Mouse (Mus musculus): ENCODE results near the gene Slc2a5. TPM values are rescaled to one million over a fixed set of nuclear protein-coding genes. Genes with fewer than 3 reads are reported as not detected.

Gene Slc2a5
- polyA plus RNA-seq, 1 experiment from 2014 or later = 0.14 TPM

DNA sequence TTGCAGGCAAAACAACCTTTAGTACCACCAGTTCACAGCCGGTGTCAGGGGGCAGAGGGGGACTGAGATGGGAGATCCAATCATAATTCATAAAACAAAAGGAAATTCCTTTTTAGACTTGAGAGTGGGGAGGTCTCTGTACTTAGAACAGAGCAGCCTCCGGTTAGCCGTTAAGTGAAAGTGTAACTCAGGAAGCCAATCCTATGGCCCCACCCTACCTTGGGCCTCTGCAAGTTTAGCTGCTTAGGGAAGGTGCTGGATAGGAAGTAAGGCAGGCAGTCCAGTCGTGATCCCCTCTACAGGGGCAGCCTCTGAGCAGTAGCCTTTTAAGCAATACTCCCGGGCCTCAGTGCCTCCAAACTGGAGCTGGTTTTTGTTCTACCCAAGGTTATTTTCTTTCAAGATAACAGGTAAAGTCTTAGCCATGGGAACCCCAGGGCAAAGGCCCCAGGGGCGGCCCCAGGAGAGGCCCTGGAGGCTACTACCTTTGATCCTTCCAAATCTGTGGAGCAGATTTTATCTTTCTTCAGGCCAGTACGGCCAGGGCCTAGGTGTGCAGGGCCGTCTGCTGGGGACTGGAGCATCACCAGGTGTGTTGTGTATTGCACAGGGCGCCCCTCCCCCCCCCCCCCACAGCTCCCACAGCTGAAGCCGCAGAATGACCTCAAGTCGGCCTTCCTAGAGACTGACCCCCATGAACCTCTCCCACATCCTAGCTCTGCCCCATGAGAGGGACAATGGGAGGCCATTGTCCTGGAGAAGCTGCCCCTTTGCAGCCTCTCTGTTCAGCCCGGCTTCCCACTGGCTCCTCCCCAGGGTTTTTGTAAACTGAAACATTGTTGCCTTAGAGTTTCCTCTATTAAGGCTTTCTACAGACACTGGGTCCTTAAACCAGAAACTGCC, 25.3 kb upstream of the Slc2a5 start:
- DNase-seq (ENCODE audit: low spot score) (no peak), ATAC-seq (replicated peaks; ENCODE audit: low FRiP score) (no peak)
- WGBS = 53% methylated on average over 12 of the region's 12 CpGs
- Histone ChIP-seq H3K9ac (ENCODE audit: low read depth, low read length) (no peak overlapping the region), H3K27me3 (replicated peaks; ENCODE audit: control insufficient read depth, insufficient read depth, low read length) (peaks cover 28% of the 10 kb centered on the region), H3K9me3 (ENCODE audit: control insufficient read depth, low read length) (no peaks in the 10 kb centered on the region), H3K36me3 (ENCODE audit: control insufficient read depth, insufficient read depth, low read length) (no peaks in the 10 kb centered on the region), H3K4me1 (replicated peaks; ENCODE audit: control insufficient read depth, insufficient read depth, low read length) (no peaks in the 10 kb centered on the region), H3K4me3 (ENCODE audit: low read depth, low read length) (no peak overlapping the region), H3K4me2 (no peak overlapping the region), H3K27ac (ENCODE audit: low read depth, low read length) (no peak overlapping the region)

DNA sequence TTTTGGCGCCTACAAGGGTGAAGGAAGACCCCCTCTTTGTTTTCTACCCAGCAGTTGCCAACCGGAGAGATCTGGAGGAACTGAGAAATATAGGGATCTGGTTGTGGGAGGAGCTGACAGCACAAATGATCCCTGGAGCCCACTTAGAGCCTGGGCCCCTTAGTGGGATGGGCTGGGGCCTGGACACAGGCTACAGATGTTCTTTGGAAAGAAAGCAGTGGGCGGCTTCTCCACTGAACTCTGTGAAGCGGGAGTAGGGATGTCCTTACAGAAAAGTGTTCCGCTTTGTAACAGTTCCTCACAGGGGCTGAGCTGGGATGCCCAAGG, 24.7 kb upstream of the Slc2a5 start:
- H3K27me3 ChIP-seq (replicated peaks; ENCODE audit: control insufficient read depth, insufficient read depth, low read length) = peaks cover 22% of the 10 kb centered on the region
- H3K9me3 ChIP-seq (ENCODE audit: control insufficient read depth, low read length) = no peaks in the 10 kb centered on the region
- H3K9ac ChIP-seq (ENCODE audit: low read depth, low read length) = no peak overlapping the region
- ATAC-seq (replicated peaks; ENCODE audit: low FRiP score) = no peak
- H3K36me3 ChIP-seq (ENCODE audit: control insufficient read depth, insufficient read depth, low read length) = no peaks in the 10 kb centered on the region
- H3K4me3 ChIP-seq (ENCODE audit: low read depth, low read length) = no peak overlapping the region
- H3K4me2 ChIP-seq = no peak overlapping the region
- H3K4me1 ChIP-seq (replicated peaks; ENCODE audit: control insufficient read depth, insufficient read depth, low read length) = no peaks in the 10 kb centered on the region
- no peak for DNase-seq (ENCODE audit: low spot score)
- no peak overlapping the region for H3K27ac ChIP-seq (ENCODE audit: low read depth, low read length)
- WGBS = 65% methylated on average over 5 of the region's 5 CpGs

DNA sequence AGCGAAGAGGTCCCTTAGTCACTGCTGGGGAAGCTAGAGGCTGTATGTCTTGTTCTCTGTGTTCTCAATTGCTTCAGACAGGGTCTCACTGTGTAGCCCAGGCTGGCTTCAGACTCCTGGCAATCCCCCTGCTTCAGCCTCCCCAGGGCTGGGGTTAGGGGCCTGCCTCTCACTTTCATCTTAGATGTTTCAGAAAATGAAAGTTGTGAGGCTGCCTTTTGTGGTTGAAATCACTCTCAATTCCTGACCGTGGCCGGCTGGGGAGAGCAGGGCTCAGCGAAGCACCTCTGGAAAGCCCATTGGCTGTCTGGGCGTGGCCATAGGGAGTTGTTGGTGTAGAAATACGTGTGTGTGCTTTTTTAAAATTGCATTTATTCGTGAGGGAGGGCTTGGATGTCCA, 22.8 kb upstream of the Slc2a5 start:
- Histone ChIP-seq H3K4me1 (replicated peaks; ENCODE audit: control insufficient read depth, insufficient read depth, low read length) (no peaks in the 10 kb centered on the region), H3K27me3 (replicated peaks; ENCODE audit: control insufficient read depth, insufficient read depth, low read length) (peaks cover 23% of the 10 kb centered on the region), H3K4me3 (ENCODE audit: low read depth, low read length) (no peak overlapping the region), H3K9ac (ENCODE audit: low read depth, low read length) (no peak overlapping the region), H3K4me2 (no peak overlapping the region), H3K9me3 (ENCODE audit: control insufficient read depth, low read length) (no peaks in the 10 kb centered on the region), H3K36me3 (ENCODE audit: control insufficient read depth, insufficient read depth, low read length) (no peaks in the 10 kb centered on the region), H3K27ac (ENCODE audit: low read depth, low read length) (no peak overlapping the region)
- DNase-seq (ENCODE audit: low spot score) = no peak
- 66% methylated on average over 7 of the region's 7 CpGs for WGBS
- ATAC-seq (replicated peaks; ENCODE audit: low FRiP score) = no peak

DNA sequence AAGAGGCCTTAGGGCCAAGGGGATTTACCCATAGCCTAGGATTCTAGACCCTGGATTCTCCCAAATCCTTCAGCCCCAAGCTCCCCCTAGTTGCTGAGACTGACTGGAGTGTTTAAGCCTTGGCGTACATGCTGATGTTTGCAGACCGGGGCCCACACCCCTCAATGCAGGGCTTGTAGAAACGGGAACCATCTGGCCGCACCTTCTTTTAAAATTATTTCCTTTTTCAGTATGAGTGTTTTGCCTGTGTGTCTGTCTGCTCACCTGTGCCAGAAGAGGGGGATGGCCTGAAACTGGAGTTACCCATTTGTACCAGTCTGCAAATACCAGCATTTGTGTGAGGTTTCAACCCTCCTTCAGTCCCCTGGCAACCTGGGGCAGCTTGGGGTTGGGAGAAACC, 21.2 kb upstream of the Slc2a5 start:
- Histone ChIP-seq H3K4me1 (replicated peaks; ENCODE audit: control insufficient read depth, insufficient read depth, low read length) (no peaks in the 10 kb centered on the region), H3K9ac (ENCODE audit: low read depth, low read length) (no peak overlapping the region), H3K27me3 (replicated peaks; ENCODE audit: control insufficient read depth, insufficient read depth, low read length) (peaks cover 20% of the 10 kb centered on the region), H3K4me2 (no peak overlapping the region), H3K36me3 (ENCODE audit: control insufficient read depth, insufficient read depth, low read length) (no peaks in the 10 kb centered on the region), H3K4me3 (ENCODE audit: low read depth, low read length) (no peak overlapping the region), H3K9me3 (ENCODE audit: control insufficient read depth, low read length) (no peaks in the 10 kb centered on the region), H3K27ac (ENCODE audit: low read depth, low read length) (no peak overlapping the region)
- ATAC-seq (replicated peaks; ENCODE audit: low FRiP score) (no peak), DNase-seq (ENCODE audit: low spot score) (no peak)
- WGBS = 79% methylated on average over 4 of the region's 4 CpGs

DNA sequence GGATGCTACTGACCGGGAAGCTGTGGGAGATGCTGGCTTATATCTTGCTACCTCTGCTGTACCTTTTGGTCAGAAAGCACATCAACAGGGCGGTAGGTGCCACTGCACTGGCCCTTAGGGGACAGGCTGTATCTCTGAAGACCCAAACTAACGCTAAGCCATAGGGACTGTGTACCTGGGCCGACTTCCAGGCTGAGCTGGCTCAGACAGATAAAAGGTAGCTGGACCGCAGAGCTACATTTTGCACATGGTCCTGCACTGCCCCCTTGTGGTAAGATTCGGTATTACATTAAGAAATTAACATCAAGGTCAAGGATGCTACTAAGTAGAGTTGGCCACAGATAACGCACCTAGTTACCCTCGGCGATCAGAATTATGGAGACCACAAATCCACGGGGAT, 20.2 kb upstream of the Slc2a5 start:
- Histone ChIP-seq H3K27me3 (replicated peaks; ENCODE audit: control insufficient read depth, insufficient read depth, low read length) (peaks cover 20% of the 10 kb centered on the region), H3K9ac (ENCODE audit: low read depth, low read length) (no peak overlapping the region)
- DNase-seq (ENCODE audit: low spot score) = no peak

DNA sequence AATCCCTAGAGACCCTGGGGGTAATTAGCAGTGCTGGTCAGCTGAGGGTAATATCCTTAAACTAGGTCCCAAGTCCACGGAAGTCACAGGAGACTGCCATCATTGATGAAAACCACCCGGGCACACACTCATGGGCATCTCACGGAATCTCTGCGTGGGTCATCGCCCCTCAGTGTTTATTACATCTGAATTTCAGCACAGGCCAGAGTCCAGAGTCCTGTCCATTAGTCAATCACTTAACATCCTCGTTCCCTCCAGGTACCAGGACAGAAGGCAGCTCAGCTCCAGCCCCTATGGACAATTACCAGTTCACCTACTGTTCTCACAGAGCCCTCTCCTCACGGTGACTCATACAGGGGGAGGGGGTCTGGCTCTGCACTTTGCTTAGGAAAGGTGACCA, 16.3 kb upstream of the Slc2a5 start:
- DNase-seq (ENCODE audit: low spot score) (no peak), ATAC-seq (replicated peaks; ENCODE audit: low FRiP score) (no peak)
- Histone ChIP-seq H3K36me3 (ENCODE audit: control insufficient read depth, insufficient read depth, low read length) (no peaks in the 10 kb centered on the region), H3K4me3 (ENCODE audit: low read depth, low read length) (no peak overlapping the region), H3K9ac (ENCODE audit: low read depth, low read length) (no peak overlapping the region), H3K4me1 (replicated peaks; ENCODE audit: control insufficient read depth, insufficient read depth, low read length) (no peaks in the 10 kb centered on the region), H3K27ac (ENCODE audit: low read depth, low read length) (no peak overlapping the region), H3K4me2 (no peak overlapping the region), H3K9me3 (ENCODE audit: control insufficient read depth, low read length) (no peaks in the 10 kb centered on the region), H3K27me3 (replicated peaks; ENCODE audit: control insufficient read depth, insufficient read depth, low read length) (peaks cover 18% of the 10 kb centered on the region)
- 84% methylated on average over 7 of the region's 7 CpGs for WGBS

More for the DNA sequence above, 20.2 kb upstream of the Slc2a5 start:
- Histone ChIP-seq H3K4me3 (ENCODE audit: low read depth, low read length) (no peak overlapping the region), H3K9me3 (ENCODE audit: control insufficient read depth, low read length) (no peaks in the 10 kb centered on the region), H3K4me2 (no peak overlapping the region), H3K36me3 (ENCODE audit: control insufficient read depth, insufficient read depth, low read length) (no peaks in the 10 kb centered on the region), H3K27ac (ENCODE audit: low read depth, low read length) (no peak overlapping the region), H3K4me1 (replicated peaks; ENCODE audit: control insufficient read depth, insufficient read depth, low read length) (no peaks in the 10 kb centered on the region)
- ATAC-seq (replicated peaks; ENCODE audit: low FRiP score) = peak; percentile 49; the same call in 1 of the 2 replicates
- 15% methylated on average over 10 of the region's 10 CpGs for WGBS

DNA sequence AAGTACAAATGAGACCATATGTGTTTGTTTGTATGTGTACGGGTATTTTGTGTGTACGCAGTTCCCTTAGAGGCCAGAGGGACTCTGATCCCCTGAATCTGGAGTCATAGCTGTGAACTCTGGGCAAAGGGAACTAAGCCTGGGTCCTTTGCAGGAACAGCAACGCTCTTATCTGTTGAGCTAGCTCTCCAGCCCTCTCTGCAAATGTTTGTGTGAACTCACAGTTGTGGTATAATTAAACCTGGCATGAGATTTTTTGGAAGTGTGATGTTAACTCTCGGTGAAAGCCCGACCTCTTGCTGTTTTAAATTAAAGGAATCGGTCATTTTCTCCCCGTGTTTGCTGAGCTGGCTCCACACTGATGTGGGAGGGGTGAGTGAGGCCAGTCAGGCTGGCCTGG, 13.4 kb upstream of the Slc2a5 start:
- ATAC-seq (replicated peaks; ENCODE audit: low FRiP score) (no peak), DNase-seq (ENCODE audit: low spot score) (no peak)
- 32% methylated on average over 7 of the region's 7 CpGs for WGBS
- H3K4me2 ChIP-seq = no peak overlapping the region
- H3K4me3 ChIP-seq (ENCODE audit: low read depth, low read length) = no peak overlapping the region
- H3K9me3 ChIP-seq (ENCODE audit: control insufficient read depth, low read length) = no peaks in the 10 kb centered on the region
- no peak overlapping the region for H3K9ac ChIP-seq (ENCODE audit: low read depth, low read length)
- no peaks in the 10 kb centered on the region for H3K4me1 ChIP-seq (replicated peaks; ENCODE audit: control insufficient read depth, insufficient read depth, low read length)
- no peak overlapping the region for H3K27ac ChIP-seq (ENCODE audit: low read depth, low read length)
- H3K36me3 ChIP-seq (ENCODE audit: control insufficient read depth, insufficient read depth, low read length) = no peaks in the 10 kb centered on the region
- peaks cover 9% of the 10 kb centered on the region; the same call in 1 of the 2 replicates for H3K27me3 ChIP-seq (replicated peaks; ENCODE audit: control insufficient read depth, insufficient read depth, low read length)

DNA sequence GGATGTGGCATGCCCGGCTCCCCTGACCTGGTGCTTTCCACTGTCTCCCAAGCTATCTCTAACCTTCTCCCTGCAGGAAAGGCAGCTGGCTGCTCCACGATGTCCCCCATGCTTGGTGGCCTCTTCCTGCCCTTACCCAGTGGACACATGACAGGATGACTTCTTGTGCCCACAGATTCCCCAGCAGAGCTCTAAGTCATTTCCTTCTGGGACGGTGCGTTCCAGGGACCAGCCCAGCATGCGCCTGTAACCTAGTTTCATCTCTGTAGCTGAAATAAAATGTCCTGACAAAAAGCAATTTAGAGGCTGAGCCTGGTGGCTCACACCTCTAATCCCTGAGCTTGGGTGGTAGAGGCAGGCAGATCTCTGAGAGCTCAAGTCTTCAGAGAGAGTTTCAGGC, 12.4 kb upstream of the Slc2a5 start:
- ATAC-seq (replicated peaks; ENCODE audit: low FRiP score) = no peak
- 50% methylated on average over 5 of the region's 5 CpGs for WGBS
- Histone ChIP-seq H3K9ac (ENCODE audit: low read depth, low read length) (no peak overlapping the region), H3K4me1 (replicated peaks; ENCODE audit: control insufficient read depth, insufficient read depth, low read length) (no peaks in the 10 kb centered on the region), H3K27me3 (replicated peaks; ENCODE audit: control insufficient read depth, insufficient read depth, low read length) (no peaks in the 10 kb centered on the region), H3K27ac (ENCODE audit: low read depth, low read length) (no peak overlapping the region), H3K4me3 (ENCODE audit: low read depth, low read length) (no peak overlapping the region), H3K9me3 (ENCODE audit: control insufficient read depth, low read length) (no peaks in the 10 kb centered on the region), H3K36me3 (ENCODE audit: control insufficient read depth, insufficient read depth, low read length) (no peaks in the 10 kb centered on the region), H3K4me2 (no peak overlapping the region)
- no peak for DNase-seq (ENCODE audit: low spot score)

DNA sequence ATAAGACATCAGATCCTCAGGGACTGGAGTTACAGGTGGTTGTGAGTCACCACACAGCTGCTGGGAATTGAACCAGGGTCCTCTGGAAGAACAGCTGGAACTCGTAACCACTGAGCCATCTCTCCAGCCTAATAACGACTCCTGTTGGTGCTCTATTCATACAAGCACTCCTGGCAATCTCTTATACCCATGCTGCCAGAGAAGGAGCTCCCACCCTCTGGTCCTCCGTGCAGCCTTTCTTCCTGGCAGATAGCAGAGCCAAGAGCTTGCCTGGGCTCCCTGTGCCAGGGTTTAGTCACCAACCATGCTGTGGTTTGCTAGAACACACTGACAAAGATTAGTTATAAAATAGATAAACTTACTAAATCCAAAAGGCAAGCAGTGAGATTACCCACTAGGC, 9.4 kb upstream of the Slc2a5 start:
- no peak for DNase-seq (ENCODE audit: low spot score)
- Histone ChIP-seq H3K36me3 (ENCODE audit: control insufficient read depth, insufficient read depth, low read length) (no peaks in the 10 kb centered on the region), H3K9ac (ENCODE audit: low read depth, low read length) (no peak overlapping the region), H3K27me3 (replicated peaks; ENCODE audit: control insufficient read depth, insufficient read depth, low read length) (no peaks in the 10 kb centered on the region), H3K9me3 (ENCODE audit: control insufficient read depth, low read length) (no peaks in the 10 kb centered on the region), H3K4me2 (no peak overlapping the region), H3K27ac (ENCODE audit: low read depth, low read length) (no peak overlapping the region), H3K4me1 (replicated peaks; ENCODE audit: control insufficient read depth, insufficient read depth, low read length) (no peaks in the 10 kb centered on the region), H3K4me3 (ENCODE audit: low read depth, low read length) (no peak overlapping the region)
- ATAC-seq (replicated peaks; ENCODE audit: low FRiP score) = no peak
- 59% methylated on average over 3 of the region's 3 CpGs for WGBS
